Mouse (Mus musculus) heart, adult 2 months (tissue): ENCODE measurements around the gene Iqsec1.

Source experiments
- CTCF ChIP-seq: fragments of 200-600 bp; IDR thresholded peaks from 2 replicates; pipeline ENCODE4 v1.8.1; 2022; ENCODE audit warnings: antibody characterized with exemption, mild to moderate bottlenecking, moderate library complexity
- EP300 ChIP-seq: fragments of 200-500 bp; IDR thresholded peaks from 2 replicates; pipeline ENCODE4 v1.6.1; 2011; ENCODE audit warnings: low read depth, low read length, control low read depth; ENCODE audit not compliant: insufficient read depth
- POLR2A ChIP-seq: fragments of 200-500 bp; IDR thresholded peaks from 2 replicates; pipeline ENCODE4 v1.6.1; 2011; ENCODE audit warnings: mild to moderate bottlenecking, low read depth, low read length, control low read depth; ENCODE audit not compliant: insufficient read depth

DNA sequence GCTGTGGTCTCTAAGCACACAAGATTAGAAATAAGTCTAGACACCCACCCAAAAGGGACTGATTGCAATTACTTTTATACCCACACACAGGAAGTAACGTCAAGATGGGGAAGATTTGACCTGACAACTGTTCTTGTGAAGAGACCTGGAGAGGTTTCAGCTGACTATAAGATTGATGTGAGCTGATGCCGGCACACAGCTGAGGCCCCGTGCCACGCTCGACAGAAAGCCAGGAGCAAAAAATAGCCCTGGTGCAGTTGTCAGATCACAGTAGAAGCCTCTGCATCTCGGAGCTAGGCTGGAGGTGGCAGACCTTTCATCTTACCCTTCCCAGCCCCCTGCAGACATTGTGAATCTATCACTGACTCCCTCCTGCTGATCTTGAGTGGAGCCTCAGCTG, 289.6 kb downstream of the Iqsec1 start:
- TF ChIP-seq CTCF (no peak), EP300 (0 out of 2 replicates have a peak, but pooled peaks have one; percentile 9), POLR2A (no peak)
